Mouse (Mus musculus): ENCODE measurements at regions not wholly inside any gene's neighbourhood (a gene's known extent, or its start where the extent isn't known, plus 50 kb on each side); places are given as distances from the start of the nearest gene placed in this dataset.

DNA sequence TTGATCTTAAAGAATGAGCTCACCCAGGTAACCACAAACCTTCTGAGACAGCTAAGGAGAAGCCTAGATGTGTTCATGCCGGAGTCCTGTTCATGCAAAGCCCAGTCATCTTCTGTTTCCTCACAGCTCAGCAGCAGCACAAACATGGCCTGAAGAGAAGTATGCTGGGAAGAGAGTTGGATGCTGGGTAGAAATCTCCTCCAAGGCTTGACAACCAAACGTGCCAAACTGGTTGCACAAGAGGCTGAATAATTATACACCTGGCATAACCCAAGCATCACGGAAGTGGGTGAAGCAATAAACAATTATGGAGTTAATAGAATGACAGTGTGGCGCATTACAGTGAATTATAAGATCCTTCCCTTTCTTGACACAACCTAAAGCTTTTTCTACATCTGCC, 404.0 kb upstream of the Acvr2a start:
- no peak for DNase-seq

DNA sequence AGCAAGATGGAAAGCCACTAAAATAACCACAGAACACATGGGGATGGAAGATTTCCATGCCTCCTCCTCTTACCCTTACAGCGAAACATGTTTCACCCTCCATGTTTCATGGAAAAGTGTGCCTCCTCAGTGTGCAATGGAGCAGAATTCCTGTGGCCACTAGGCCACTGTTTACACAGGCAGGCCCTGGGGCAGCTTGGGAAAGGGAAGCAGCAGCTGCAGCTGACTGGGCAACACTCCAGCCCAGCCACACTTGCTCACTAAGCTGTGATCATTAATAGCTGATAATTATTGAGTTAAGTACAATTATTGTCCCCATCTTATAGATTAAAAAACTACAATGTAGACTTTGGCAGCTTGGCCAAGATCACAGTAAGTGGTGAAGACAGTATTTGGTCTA, 402.5 kb upstream of the Acvr2a start:
- DNase-seq, result no peak

DNA sequence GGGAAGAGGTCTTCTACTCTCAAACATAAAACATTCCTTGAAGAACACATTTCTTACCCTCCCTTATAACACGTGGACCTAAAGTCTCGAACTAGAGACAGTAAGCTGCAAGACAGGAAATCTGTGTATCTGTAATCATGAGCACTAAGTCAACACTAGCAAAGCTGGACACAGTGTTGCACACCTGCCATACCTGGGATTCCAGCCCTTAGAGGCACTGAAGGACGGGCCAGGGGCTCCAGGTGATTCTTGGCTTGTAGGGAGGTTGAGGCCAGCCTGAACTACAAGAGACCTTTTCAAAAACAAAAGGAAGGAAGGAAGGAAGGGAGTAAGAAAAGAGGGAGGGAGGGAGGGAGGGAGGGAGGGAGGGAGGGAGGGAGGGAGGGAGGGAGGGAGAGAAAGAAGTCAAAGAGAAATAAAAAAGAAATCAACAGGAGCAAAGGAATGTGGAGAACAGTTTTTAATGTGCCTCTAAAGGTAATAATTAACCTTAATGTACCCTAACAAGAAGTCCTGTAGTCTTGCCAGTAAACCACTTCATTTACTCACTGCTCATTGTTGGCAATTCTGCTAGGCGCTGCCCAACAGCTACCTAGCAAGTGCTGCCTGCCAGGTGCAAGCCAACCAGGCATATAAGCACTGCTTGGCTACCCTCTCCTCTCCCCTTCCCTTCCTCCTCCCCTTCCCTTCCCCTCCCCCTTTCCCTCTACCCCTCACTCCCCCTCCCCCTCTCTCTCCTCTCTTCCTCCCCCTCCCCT, 401.0 kb upstream of the Acvr2a start:
- no peak for DNase-seq

DNA sequence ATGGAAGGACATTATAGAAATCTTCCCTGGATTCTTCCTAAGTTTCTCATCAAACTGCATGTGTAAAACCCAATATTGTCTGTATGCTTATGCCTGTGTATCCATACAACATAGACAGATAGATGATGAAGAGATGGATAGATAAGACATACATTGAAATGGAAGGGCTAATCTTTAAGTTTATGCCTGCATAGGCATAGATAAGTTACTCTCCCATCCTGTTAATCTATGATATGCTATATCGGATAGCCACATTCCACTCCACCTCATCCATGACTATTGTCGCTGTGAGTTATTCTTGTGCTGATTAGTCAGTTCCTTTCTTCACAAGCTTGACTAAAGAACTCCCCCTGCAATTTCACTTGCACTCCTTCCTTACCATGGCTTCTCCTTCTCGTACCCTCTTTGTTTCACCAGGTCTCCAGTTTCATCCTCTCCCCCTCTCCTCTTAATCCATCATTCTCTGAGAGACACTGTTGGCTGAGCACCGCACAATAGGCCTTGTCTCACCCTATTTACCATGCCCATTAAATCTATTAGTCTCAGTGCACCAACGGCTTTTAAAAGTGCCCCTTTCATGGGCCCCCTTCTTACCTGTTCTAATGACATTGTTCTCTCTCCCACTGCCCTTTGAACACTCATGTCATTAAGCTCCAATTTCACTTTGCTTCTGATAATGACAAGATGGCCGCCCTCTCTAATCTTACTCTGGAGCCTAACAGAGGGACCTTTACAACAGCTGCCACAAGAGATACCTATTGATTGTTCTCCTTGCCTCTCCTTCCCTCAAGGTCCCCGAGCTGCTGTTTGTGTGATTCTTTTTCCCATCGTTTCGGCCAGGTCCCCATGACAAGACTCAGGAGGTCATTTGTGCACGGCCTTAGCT, 399.1 kb upstream of the Acvr2a start:
- DNase-seq, result no peak

DNA sequence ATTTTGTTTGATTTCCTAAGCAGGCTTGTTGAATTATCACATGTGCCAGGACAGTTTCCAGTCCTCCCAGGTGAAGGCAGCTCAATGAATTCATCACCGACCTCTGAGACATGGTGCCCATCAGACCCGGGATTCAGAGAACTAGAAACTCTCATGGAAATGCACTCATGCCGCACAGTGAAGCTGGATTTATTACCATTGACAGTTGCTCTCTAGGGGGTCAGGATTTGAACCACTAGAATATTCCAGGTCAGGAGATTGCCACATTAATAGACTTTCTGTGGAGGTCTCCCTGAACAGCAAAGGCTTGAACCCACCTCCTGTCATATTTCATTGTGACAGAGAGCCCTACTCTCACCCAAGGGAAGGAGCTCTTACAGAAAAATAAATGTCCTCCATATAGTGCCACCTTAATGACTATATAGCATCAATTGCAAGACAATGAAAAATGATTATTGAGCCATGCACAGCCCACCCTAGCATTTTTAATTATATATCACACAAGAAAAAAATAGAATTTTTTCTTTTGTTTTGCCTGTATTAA, 397.6 kb upstream of the Acvr2a start:
- DNase-seq, result no peak

DNA sequence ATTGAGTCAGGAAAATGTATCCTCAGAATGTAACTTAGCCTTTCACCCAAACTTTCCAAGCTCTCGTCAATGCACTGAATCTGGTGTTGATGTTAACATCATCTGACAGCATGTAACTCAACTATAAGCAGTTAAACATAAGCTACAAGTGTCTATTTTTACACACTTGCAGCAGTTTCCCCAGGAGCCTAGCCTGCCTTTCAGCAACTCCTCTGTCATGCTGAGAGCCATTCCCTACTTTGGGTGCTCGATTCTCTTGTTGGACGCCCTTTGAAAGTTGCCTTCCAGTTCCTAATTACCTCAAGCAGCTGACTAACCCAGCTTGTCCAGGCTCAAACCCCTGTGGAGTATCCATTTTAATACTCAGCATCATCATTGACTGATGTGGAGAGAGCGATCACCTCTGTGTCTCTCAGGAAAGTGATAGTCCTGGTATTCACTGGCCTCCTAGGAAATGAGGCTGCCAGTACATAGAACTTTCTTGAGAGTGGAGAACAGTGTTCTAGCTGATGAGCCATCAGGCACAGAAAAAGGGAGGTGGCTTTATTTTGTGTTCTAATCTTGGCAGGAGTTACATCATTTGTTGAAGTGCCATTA, 396.8 kb upstream of the Acvr2a start:
- DNase-seq, result no peak

DNA sequence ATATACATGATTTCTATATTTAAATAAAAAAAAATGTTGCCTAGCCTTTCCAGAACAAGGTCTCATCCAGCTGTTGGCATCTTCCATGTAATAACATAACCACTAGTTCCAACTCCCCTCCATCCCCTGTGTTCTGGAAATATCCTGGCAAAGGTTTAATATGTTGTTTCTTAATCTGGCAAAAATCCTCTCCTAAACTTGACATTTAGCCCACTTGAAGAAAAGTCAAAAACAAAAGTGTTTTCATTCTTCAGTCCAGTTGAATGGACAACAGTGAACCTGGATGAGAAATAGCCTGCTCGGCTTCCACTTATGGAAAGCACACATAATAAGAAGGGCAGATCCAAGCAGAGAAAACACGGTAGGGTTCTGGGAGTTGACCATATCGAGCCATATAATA, 393.1 kb upstream of the Acvr2a start:
- no peak for DNase-seq

DNA sequence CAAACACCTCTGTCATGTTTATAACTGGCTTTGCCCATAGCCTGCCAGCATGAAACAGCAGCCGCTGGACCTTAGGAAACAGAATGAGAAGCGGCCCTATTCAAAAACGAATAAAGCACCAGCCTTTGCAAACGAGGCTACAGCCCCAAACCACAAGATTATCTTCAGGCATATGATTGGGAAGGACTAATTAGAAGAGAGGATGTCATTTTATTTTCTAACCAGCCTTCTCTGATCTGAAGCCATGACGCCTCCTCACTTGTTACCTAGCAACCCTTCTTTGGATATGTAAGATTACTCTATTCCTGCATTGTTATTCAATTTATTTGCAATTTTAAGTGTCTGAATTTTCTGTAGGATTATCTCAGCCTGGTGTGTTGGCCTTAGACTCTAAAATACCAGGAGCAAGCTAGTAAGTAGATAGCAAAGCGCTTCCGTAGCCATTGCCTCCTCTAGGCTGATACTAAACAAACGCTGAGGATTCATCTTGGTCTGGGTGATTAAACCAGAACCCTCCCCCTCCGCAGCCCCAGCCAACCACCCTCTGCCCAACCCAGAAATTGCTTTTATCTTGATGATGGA, 390.0 kb upstream of the Acvr2a start:
- DNase-seq, result peak in 1 of 2 experiments; percentile 7

DNA sequence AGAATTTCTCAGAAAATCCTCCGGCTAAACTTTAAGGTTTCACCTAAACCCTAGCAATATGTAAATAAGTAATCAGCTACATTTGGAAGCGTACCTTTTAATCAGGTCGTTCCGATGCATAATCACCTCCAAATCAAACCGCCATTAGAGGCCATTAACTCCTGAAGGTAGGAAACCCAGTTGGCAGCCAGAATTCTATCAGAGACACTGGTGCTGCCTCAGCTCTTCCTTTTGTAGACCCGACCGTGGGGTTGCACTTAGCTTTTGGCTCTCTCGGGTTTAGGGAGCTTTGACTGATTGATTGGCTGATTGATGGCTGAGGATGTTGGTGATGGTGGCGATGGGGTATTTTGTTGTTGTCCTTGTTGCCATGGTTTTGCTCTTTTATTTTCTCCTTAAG, 389.3 kb upstream of the Acvr2a start:
- DNase-seq, result no peak

DNA sequence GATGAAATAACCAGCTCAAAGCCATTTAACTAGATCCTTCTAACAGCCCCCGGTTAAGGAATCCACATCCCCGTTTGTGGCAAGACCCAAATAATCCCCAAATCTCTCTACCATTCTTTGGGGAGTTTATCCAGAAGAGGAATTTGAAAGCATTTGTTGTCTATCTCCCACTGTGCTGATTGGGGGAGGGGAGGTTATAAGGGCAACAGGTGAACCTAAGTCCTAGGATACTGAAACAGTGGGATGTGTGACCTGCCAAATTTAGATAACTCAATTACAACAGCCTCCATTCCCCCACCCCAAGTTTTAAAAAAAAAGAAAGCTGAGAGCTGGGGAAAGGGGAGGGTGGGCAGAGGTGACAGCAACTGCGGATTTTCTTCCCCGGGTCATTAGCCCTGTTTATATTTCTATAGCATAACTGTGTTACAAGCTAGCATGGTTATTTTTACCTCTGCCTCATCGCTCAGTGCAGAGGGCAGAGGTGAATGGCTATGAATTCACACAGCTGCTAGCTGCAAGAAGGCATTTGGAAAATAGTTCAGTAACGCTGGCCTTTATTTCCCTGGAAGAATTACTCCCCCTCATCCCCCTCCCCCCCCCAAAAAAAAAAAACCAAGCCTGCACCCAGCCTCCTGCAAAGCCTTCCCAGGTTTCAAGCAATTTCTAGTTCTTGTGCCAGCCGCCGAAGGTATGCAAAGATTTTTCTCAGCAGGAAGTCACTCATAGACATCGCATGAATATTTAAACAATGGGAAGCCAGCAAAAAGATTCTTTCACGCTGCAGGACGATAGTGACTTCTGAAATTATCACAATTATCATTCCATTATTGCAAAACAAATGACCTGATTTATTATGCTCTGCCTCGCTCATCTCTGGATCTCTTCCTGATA, 388.5 kb upstream of the Acvr2a start:
- DNase-seq, result no peak

DNA sequence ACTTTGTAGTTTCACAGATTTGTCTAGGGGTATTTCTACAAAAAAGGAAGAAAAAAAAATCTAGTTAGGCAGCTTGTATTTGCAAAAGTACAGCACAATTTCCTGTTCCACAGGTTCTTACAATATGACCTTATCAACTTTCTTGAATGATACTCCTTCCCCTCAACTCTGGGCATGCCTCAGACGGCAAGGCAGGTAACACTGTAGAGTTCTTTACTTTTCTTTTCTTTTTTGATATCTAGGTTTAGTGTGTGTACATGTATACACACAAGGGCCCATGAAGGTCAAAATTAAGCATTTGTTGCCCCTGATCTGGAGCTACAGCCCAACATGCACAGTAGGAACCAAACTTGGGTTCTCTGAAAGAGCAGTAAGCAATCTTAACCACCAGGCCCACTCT, 381.4 kb upstream of the Acvr2a start:
- DNase-seq, result no peak

DNA sequence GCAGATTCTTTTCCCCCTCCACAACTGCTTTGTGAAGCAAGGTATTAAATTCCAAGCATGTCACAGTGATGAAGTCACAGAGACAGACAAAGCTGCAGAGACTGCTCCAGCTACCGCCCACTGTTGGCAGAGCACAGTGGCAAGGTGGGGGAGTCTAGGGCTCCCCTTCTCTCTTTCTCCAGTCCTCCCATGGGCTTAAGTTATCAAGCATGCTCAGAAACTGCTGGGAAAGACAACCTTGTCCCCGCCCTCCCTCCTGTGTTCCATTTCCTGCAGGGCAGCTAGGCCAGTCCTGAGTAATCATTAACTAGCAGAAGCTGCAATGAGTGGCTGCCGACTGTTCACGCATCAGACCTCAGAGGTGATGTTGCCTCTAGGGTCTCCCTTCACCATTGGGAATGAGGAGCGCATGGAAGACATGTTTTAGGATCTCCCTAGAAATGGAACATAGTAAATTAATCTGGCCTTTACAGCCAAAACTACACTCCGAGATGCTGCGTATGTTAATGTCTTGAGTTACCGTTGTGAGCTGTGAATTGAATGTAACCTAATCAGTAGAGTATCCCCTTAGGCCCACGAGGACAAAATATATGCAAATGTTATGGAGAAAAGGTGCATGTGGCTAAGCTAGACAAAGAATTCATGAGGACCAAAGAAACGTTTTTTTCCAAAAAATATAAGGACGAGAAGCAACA, 372.5 kb upstream of the Acvr2a start:
- no peak for DNase-seq

DNA sequence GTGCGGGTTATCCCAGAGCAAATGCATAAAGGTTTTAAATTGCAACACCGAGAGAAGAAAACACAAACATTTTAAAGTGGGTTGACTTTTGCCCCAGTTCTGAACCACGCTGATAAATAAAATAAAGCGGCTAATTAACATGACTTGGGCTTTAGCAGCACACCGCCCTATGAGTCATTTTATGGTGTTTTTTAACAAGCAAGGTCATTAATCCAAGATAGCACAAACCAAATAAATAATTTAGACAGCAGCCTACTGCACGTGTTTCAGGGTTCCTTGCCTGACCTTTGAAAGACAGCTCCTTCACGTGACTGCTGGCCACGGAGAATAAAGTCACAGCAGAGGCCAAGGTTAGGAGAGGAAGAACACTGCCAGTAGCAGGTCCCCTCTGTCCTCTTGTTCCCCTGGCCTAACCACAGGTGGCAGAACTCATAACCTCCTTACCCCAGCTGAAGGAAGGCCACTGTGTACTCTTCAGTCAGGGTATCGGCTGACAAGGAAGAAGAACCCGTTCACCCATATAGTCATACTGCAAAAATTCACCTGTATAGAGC, 371.8 kb upstream of the Acvr2a start:
- no peak for DNase-seq

DNA sequence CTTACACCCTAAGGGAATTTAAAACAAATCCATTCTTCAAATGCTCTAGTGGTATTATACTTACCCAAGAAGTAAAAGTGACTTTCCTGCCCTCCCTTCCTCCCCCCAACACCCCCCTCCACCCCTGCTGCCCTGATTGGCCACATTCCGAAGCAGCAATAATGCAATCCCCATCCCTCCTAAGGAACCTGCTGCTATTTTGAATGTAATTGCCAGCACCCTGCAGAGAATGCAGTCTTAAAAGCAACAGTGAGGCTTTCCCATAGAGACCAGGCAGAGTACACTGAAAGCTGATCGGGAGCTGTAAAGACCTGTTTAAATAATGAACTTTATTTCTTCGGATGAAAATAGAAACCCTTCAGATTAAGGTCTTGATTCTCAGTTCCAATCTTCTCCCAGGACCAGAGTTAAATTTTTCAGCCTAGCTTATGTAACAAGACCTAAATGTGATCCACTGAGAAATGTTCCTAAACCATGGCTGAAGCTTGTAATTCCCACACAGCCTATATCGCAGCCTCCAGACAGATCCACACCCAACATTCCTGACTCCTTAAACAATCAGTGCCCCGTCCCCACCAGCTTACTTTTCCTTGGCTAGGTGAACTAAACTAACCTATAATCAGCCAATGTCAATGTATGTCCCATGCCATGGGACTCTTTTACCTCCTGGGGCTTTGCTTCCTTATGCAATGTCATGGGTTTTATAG, 367.9 kb upstream of the Acvr2a start:
- DNase-seq, result peak in 1 of 2 experiments; percentile 45

DNA sequence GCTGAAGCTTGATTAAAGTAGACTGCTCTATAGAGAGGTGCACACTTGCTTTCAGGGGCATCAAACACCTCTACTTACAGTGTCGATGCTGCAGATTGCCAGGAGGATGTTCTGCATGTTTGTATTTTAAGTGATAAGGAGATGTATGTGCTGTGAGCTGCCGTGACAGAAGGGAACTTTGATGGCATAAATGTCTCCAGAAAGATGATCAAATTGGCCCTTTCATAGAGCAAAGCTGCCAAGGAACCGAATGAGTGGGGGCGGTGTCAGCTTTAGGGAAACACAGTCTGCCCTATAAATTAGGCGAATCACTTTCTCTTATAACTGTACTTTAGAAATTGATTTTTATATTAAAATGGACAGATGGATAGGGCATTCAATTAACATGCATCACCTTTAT, 367.3 kb upstream of the Acvr2a start:
- DNase-seq, result peak in 1 of 2 experiments; percentile 23

DNA sequence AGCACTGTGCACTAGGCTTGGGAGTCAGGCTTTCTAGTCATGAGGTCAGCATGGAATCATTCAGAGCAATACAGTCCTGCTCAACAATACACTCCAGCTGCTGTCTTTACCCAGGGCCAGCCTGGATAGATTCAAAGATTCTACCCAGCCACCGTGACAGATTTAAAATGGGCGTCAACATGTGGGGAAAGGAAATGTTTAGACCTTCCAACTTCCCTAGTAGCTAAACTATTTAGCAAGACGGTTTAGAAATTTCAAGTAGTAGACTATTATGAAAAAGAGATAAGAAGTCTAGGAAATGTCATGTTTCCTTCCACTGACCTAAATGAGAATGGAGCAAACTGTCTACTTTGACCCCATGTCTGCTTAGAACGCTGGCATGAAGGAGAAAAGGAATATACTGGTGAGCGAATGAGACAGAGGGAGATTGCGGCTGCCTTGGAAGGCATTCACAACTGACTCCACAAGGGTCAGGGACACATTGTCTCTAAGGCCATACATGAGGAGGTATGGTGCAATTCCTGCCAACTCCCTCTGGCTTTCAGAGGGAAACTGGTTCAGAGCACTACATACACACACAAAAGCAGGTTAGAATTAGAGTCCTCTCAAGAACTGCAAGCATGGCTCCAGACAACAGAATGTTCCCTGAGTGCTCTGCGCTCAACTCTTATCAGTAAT, 364.6 kb upstream of the Acvr2a start:
- no peak for DNase-seq

DNA sequence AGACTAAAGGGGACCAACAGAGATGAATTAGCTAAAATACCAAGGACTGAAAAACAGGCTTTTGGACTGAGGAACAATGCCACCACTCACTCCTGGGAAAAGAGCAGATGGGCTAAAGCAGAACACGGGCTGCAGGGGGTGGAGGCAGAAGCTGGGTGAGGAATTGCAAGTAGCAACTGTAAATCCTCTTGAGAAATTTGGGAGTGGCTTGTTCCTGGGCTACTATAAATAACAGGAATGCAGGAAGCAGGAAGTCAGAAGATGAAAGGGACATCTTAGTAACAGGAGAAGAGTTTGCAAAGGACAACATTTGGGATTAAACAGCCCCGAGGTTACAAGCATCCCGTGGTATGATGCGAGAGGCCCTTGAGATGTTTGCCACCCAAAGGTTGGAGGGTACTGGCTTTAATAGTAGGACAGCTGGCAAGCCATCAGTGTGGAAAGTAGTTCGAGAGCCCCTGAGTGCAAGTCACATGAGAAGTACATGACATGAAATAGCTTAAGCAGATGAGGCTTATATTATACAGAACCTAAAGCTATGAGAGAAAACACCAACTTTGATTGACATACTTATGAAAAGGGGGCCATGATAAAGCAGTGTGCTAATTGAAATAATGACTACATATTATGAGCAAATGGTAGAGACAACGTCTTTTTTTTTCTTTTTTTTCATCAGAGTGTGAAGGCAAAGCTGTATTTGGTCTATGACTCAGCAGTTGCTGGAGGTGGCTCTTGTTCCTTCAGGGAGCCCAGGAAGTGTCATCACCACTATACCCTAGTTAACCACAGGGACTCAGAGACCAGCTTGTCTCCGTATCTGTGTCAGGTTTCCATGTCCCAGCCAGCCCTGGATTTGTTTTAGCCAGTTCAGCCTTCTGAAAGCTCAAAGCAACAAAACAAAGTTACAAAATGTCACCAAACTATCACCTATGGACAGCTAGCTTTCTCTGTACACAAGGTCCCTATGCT, 357.6 kb upstream of the Acvr2a start:
- peak; percentile 43 to 50 for DNase-seq

DNA sequence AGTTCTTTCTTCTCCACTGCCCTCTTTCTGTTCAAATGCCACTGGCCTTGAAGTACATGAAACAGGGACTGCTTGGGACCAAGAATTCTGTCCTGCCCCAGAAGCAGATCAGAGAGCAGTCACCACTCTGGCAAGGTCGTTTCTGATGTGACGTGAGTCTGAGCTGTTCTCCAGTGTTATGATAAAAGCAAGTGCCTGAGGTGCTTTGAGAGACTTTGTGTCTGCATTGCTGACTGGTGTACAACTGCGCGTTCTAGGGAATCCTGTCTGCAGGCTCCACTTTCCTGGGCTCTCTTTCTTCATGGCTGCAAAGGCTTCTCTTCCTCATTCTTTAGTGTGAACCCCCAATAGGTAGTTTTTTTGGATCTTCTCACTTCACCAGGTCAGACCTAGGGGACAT, 356.8 kb upstream of the Acvr2a start:
- DNase-seq, result no peak

DNA sequence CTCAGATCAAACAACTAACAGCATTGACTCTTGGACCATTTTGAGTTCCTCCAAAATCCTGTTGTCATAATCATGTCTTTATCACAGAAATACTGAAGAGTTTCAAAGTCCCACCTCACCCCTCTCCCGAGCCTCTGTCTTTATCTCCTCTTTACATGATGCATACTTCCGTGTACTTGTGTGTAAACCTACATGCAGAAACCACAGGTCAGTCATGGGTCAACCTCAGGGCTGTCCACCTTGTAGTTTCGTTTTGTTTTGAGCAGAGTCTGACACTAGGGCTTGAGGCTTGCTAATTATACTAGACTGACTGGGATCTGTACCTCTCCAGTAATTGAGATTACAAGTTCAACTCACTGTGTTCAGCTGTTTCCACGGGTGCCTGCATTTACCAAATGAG, 348.4 kb upstream of the Acvr2a start:
- no peak for DNase-seq
